Mouse (Mus musculus) stomach, postnatal 0 days (tissue): ENCODE data around the gene Retreg3. TPM values are rescaled to one million over a fixed set of nuclear protein-coding genes. Genes with fewer than 3 reads are reported as not detected.

ENCODE experiments used
- ATAC-seq: fragments of 200-750 bp; cut with Nextera tagmentation; 2 replicates; pipeline ENCODE4 v1.8.0; 2017; ENCODE audit not compliant: low FRiP score, low TSS enrichment
- DNase-seq: peaks from one replicate; pipeline ENCODE4 v3.0.0-alpha.2; 2016; ENCODE audit warnings: low spot score
- H3K27ac ChIP-seq: fragments of 300-500 bp; sonication (generic); replicated peaks from 2 replicates; pipeline ENCODE4 v1.5.1; 2014; ENCODE audit warnings: mild to moderate bottlenecking, control low read depth
- H3K27me3 ChIP-seq: fragments of 300-500 bp; sonication (generic); 2 replicates; pipeline ENCODE4 v1.6.1; 2014; ENCODE audit warnings: low read length; ENCODE audit not compliant: control insufficient read depth, insufficient read depth
- H3K36me3 ChIP-seq: fragments of 300-500 bp; sonication (generic); 2 replicates; pipeline ENCODE4 v1.6.1; 2014; ENCODE audit warnings: low read length, mixed read lengths; ENCODE audit not compliant: control insufficient read depth, insufficient read depth
- H3K4me1 ChIP-seq: fragments of 300-500 bp; sonication (generic); replicated peaks from 2 replicates; pipeline ENCODE4 v1.6.1; 2014; ENCODE audit warnings: antibody characterized with exemption; ENCODE audit not compliant: control insufficient read depth, insufficient read depth
- H3K4me2 ChIP-seq: fragments of 300-500 bp; sonication (generic); replicated peaks from 2 replicates; pipeline ENCODE4 v1.6.1; 2014; ENCODE audit warnings: low read depth, mild to moderate bottlenecking, control low read depth, moderate library complexity
- H3K4me3 ChIP-seq: fragments of 300-500 bp; sonication (generic); 2 replicates; pipeline ENCODE4 v1.5.1; 2014; ENCODE audit warnings: low read depth, low read length, control low read depth
- H3K9ac ChIP-seq: fragments of 300-500 bp; sonication (generic); 2 replicates; pipeline ENCODE4 v1.6.1; 2014; ENCODE audit warnings: mild to moderate bottlenecking, low read length, control low read depth, mixed read lengths
- H3K9me3 ChIP-seq: fragments of 300-500 bp; sonication (generic); 2 replicates; pipeline ENCODE4 v1.6.1; 2016; ENCODE audit warnings: low read length; ENCODE audit not compliant: control insufficient read depth
- CTCF ChIP-seq: IDR thresholded peaks from 2 replicates; pipeline ENCODE4 v1.5.1; 2016; ENCODE audit warnings: antibody characterized with exemption, low read depth, mild to moderate bottlenecking, moderate library complexity
- EP300 ChIP-seq: optimal IDR thresholded peaks from 2 replicates; pipeline ENCODE3; 2016; ENCODE audit warnings: antibody characterized with exemption
- WGBS: fragments of 180-500 bp; shearing (Covaris S2); extraction: QIAGEN DNeasy Blood & Tissue Kit; methylation state at CpG from one replicate; pipeline ENCODE4 v1.1.7; 2014; 5-methylcytosine and 5-hydroxymethylcytosine counted together
- microRNA-seq: library from miRNA; unstranded; fragments of <30 nt; microRNA quantifications from one replicate; pipeline ENCODE4, GENCODE M21; 2016
- polyA plus RNA-seq: library from polyadenylated mRNA; unstranded; fragments of >200 nt; fragmentation: Nextera tagmentation; extraction: Ambion mirVana; gene quantifications from 2 replicates; pipeline ENCODE4 v1.2.1, GENCODE M21; 2015

Gene Retreg3
- polyA plus RNA-seq, 1 experiment from 2014 or later: 16.1 TPM

- TF ChIP-seq EP300 (no peak), CTCF (no peak)
- Histone ChIP-seq H3K27ac (no peak overlapping the region), H3K4me3 (no peak overlapping the region), H3K27me3 (no peaks in the 10 kb centered on the region), H3K9ac (no peak overlapping the region), H3K36me3 (peaks cover 19% of the 10 kb centered on the region), H3K4me2 (no peak overlapping the region), H3K4me1 (peaks cover 4% of the 10 kb centered on the region), H3K9me3 (no peaks in the 10 kb centered on the region)
- WGBS: 92% methylated on average over 9 of the region's 9 CpGs
- no peak for ATAC-seq
- no peak for DNase-seq
Observed at GRCm38 (mm10) chr11:101050359-101050758, 69.3 kb downstream of the Retreg3 start.

- Histone ChIP-seq H3K4me3 (no peak overlapping the region), H3K9me3 (no peaks in the 10 kb centered on the region), H3K27ac (no peak overlapping the region), H3K36me3 (peaks cover 31% of the 10 kb centered on the region), H3K4me1 (peaks cover 4% of the 10 kb centered on the region; the same call in 1 of the 2 replicates), H3K4me2 (no peak overlapping the region), H3K27me3 (no peaks in the 10 kb centered on the region), H3K9ac (no peak overlapping the region)
- TF ChIP-seq CTCF (no peak), EP300 (no peak)
- ATAC-seq (no peak), DNase-seq (no peak)
- 90% methylated on average over 3 of the region's 3 CpGs for WGBS
Observed at GRCm38 (mm10) chr11:101047502-101047901, 72.2 kb downstream of the Retreg3 start.

DNA sequence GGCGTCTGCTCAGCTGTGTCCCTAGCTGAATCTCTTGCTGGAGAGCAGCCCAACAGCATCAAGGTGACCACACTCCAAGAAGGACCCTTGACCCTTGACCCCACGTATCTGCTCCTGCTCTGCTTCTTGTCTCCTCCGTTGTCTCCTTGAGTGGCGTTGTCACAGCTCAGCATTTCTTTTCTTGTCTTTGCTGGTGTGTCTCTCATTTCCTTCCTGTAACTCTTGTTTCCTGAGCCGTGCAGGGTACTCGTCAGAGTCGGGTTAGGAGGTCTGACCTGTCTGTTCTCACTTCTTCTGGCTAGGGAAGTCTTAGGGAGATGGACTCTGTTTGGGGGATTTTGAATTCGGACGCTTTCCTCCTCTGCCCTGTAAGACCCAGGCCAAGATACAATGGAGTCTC, 73.3 kb downstream of the Retreg3 start:
- H3K4me2 ChIP-seq: no peak overlapping the region
- DNase-seq: no peak
- H3K36me3 ChIP-seq: peaks cover 31% of the 10 kb centered on the region
- 73% methylated on average over 9 of the region's 9 CpGs for WGBS
- ATAC-seq: no peak
- H3K9ac ChIP-seq: no peak overlapping the region
- H3K4me3 ChIP-seq: no peak overlapping the region
- H3K27ac ChIP-seq: no peak overlapping the region
- no peaks in the 10 kb centered on the region for H3K4me1 ChIP-seq
- H3K27me3 ChIP-seq: no peaks in the 10 kb centered on the region
- no peak for TF ChIP-seq CTCF
- TF ChIP-seq EP300: no peak
- H3K9me3 ChIP-seq: no peaks in the 10 kb centered on the region

Small RNAs within 50 kb of the gene (microRNA-seq; reads per million reads assigned to microRNA genes)
- not detected for gene Gm27626

Other genes with a start within 250 kb of the Retreg3 start
- gene Stat3, start 180.4 kb downstream of the Retreg3 start, polyA plus RNA-seq: 47.7 and 55.1 TPM in 2 replicates
- 313 and 331 TPM in 2 replicates for gene Cavin1, start 149.0 kb downstream of the Retreg3 start, polyA plus RNA-seq
- 44.8 and 45.5 TPM in 2 replicates for gene Atp6v0a1, start 110.4 kb downstream of the Retreg3 start, polyA plus RNA-seq
- gene Naglu, start 49.9 kb downstream of the Retreg3 start, polyA plus RNA-seq: 16.0 and 17.1 TPM in 2 replicates
- gene Hsd17b1, start 41.5 kb downstream of the Retreg3 start, polyA plus RNA-seq: 0.08 TPM in 1 of 2 replicates, not detected in the other
- gene Coasy, start 37.3 kb downstream of the Retreg3 start, polyA plus RNA-seq: 26.4 and 26.8 TPM in 2 replicates
- gene Mlx, start 32.6 kb downstream of the Retreg3 start, polyA plus RNA-seq: 42.3 and 42.4 TPM in 2 replicates
- 10.6 and 11.8 TPM in 2 replicates for gene Psmc3ip, start 24.5 kb downstream of the Retreg3 start, polyA plus RNA-seq
- gene Tubg1, start within 50 bp of the Retreg3 start, polyA plus RNA-seq: 29.7 and 29.8 TPM in 2 replicates
- 3.0 and 3.1 TPM in 2 replicates for gene Tubg2, start 36.0 kb upstream of the Retreg3 start, polyA plus RNA-seq
- 0.52 and 0.94 TPM in 2 replicates for gene Cntnap1, start 50.6 kb upstream of the Retreg3 start, polyA plus RNA-seq
- gene Plekhh3, start 51.5 kb upstream of the Retreg3 start, polyA plus RNA-seq: 23.8 and 25.6 TPM in 2 replicates
- gene Ccr10, start 55.5 kb upstream of the Retreg3 start, polyA plus RNA-seq: 0.16 and 0.24 TPM in 2 replicates
- gene Ezh1, start 106.6 kb upstream of the Retreg3 start, polyA plus RNA-seq: 8.1 and 9.4 TPM in 2 replicates
- 62.3 and 64.9 TPM in 2 replicates for gene Ramp2, start 126.1 kb upstream of the Retreg3 start, polyA plus RNA-seq
- gene Vps25, start 133.8 kb upstream of the Retreg3 start, polyA plus RNA-seq: 141 and 157 TPM in 2 replicates
- gene Wnk4, start 140.7 kb upstream of the Retreg3 start, polyA plus RNA-seq: 15.9 and 18.4 TPM in 2 replicates
- gene Cntd1, start 159.1 kb upstream of the Retreg3 start, polyA plus RNA-seq: 0.30 and 0.33 TPM in 2 replicates
- gene Coa3, start 159.2 kb upstream of the Retreg3 start, polyA plus RNA-seq: 175 and 180 TPM in 2 replicates
- gene Becn1, start 182.4 kb upstream of the Retreg3 start, polyA plus RNA-seq: 102 and 110 TPM in 2 replicates
- gene Psme3, start 196.3 kb upstream of the Retreg3 start, polyA plus RNA-seq: 64.2 and 66.9 TPM in 2 replicates
- 0.39 and 0.41 TPM in 2 replicates for gene Aoc2, start 205.2 kb upstream of the Retreg3 start, polyA plus RNA-seq
- gene Aoc3, start 210.7 kb upstream of the Retreg3 start, polyA plus RNA-seq: 5.1 TPM in 2 replicates
- 0.27 and 0.35 TPM in 2 replicates for gene G6pc, start 247.7 kb upstream of the Retreg3 start, polyA plus RNA-seq